Mouse (Mus musculus) stomach, postnatal 0 days (tissue): ENCODE measurements around the gene Twf2. TPM values are rescaled to one million over a fixed set of nuclear protein-coding genes. Genes with fewer than 3 reads are reported as not detected.

Experiments
- ATAC-seq: fragments of 200-750 bp; cut with Nextera tagmentation; 2 replicates; pipeline ENCODE4 v1.8.0; 2017; ENCODE audit not compliant: low FRiP score, low TSS enrichment
- DNase-seq: peaks from one replicate; pipeline ENCODE4 v3.0.0-alpha.2; 2016; ENCODE audit warnings: low spot score
- H3K27ac ChIP-seq: fragments of 300-500 bp; sonication (generic); replicated peaks from 2 replicates; pipeline ENCODE4 v1.5.1; 2014; ENCODE audit warnings: mild to moderate bottlenecking, control low read depth
- H3K27me3 ChIP-seq: fragments of 300-500 bp; sonication (generic); 2 replicates; pipeline ENCODE4 v1.6.1; 2014; ENCODE audit warnings: low read length; ENCODE audit not compliant: control insufficient read depth, insufficient read depth
- H3K36me3 ChIP-seq: fragments of 300-500 bp; sonication (generic); 2 replicates; pipeline ENCODE4 v1.6.1; 2014; ENCODE audit warnings: low read length, mixed read lengths; ENCODE audit not compliant: control insufficient read depth, insufficient read depth
- H3K4me1 ChIP-seq: fragments of 300-500 bp; sonication (generic); replicated peaks from 2 replicates; pipeline ENCODE4 v1.6.1; 2014; ENCODE audit warnings: antibody characterized with exemption; ENCODE audit not compliant: control insufficient read depth, insufficient read depth
- H3K4me2 ChIP-seq: fragments of 300-500 bp; sonication (generic); replicated peaks from 2 replicates; pipeline ENCODE4 v1.6.1; 2014; ENCODE audit warnings: low read depth, mild to moderate bottlenecking, control low read depth, moderate library complexity
- H3K4me3 ChIP-seq: fragments of 300-500 bp; sonication (generic); 2 replicates; pipeline ENCODE4 v1.5.1; 2014; ENCODE audit warnings: low read depth, low read length, control low read depth
- H3K9ac ChIP-seq: fragments of 300-500 bp; sonication (generic); 2 replicates; pipeline ENCODE4 v1.6.1; 2014; ENCODE audit warnings: mild to moderate bottlenecking, low read length, control low read depth, mixed read lengths
- H3K9me3 ChIP-seq: fragments of 300-500 bp; sonication (generic); 2 replicates; pipeline ENCODE4 v1.6.1; 2016; ENCODE audit warnings: low read length; ENCODE audit not compliant: control insufficient read depth
- CTCF ChIP-seq: IDR thresholded peaks from 2 replicates; pipeline ENCODE4 v1.5.1; 2016; ENCODE audit warnings: antibody characterized with exemption, low read depth, mild to moderate bottlenecking, moderate library complexity
- EP300 ChIP-seq: optimal IDR thresholded peaks from 2 replicates; pipeline ENCODE3; 2016; ENCODE audit warnings: antibody characterized with exemption
- WGBS: fragments of 180-500 bp; shearing (Covaris S2); extraction: QIAGEN DNeasy Blood & Tissue Kit; methylation state at CpG from one replicate; pipeline ENCODE4 v1.1.7; 2014; 5-methylcytosine and 5-hydroxymethylcytosine counted together
- polyA plus RNA-seq: library from polyadenylated mRNA; unstranded; fragments of >200 nt; fragmentation: Nextera tagmentation; extraction: Ambion mirVana; gene quantifications from 2 replicates; pipeline ENCODE4 v1.2.1, GENCODE M21; 2015

Twf2 gene
- polyA plus RNA-seq, 1 experiment from 2014 or later: 27.7 TPM

DNA sequence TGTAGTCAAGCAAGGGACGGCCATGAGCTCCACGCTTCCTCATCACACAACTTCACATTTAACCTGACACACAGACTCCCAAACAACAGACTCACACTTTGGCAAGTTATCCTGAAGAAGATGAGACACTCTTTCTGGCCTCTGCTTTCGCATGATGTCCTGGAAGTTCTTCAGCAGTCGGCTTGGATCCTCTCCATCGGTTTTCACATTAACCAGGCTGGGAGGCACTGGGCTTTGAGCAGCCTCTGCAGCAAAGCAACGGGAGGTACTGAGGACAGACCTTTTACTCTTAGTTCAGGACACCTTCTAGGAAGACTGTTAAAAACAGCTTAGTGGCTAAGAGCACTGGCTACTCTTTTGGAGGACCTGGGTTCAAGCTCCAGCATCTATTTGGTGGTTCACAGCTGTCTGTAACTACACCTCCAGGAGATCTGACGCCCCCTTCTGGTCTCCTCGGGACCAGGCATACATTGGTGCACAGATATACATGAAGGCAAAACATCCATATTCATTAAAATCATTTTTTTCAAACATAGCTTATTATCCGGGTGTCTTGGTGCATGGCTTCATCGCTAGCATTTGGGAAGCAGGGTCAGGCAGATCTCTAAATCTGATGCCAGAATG, 38.7 kb downstream of the Twf2 start:
- no peak for DNase-seq
- ATAC-seq: no peak
- WGBS: 81% methylated on average over 10 of the region's 10 CpGs
- no peaks in the 10 kb centered on the region for H3K27me3 ChIP-seq
- H3K4me2 ChIP-seq: no peak overlapping the region
- no peaks in the 10 kb centered on the region for H3K9me3 ChIP-seq
- TF ChIP-seq EP300: no peak
- TF ChIP-seq CTCF: peak; percentile 13; the same call in 1 of the 2 replicates
- H3K4me1 ChIP-seq: peaks cover 5% of the 10 kb centered on the region
- no peak overlapping the region for H3K27ac ChIP-seq
- H3K36me3 ChIP-seq: peaks cover 38% of the 10 kb centered on the region
- no peak overlapping the region for H3K9ac ChIP-seq
- H3K4me3 ChIP-seq: no peak overlapping the region

DNA sequence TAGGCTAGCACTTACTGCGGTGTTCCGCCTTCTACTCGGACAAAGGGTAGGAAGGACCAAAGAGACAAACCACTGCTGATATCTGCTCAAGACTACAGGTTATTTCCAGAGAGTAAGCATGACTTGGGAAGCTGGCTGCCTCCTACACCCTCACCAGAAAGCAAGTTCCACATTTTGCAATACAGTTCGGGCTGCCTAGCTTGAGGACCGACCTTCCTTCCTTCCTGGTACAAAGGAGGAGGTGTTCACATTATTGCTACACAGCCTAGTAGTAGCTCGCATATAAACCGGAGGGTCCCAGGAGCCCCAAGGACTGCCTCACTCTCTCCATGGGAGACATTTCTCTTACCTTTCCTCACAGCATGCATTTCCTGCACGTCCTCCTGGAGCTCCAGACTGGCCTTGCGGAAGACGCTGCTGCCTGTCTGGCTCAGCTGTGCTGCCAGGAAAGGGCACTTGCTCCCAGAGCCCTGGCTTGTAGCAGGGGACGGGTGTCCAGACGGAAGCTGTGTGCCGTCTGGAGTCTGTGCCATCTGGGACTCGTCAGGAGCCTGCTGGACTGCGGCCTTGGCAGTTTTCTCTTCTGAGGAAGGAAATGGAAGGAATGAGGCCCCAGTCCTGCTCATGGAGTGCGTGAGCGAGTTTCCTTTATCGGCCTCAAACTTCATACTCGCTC, 40.0 kb downstream of the Twf2 start:
- no peaks in the 10 kb centered on the region for H3K27me3 ChIP-seq
- peaks cover 31% of the 10 kb centered on the region for H3K36me3 ChIP-seq
- TF ChIP-seq CTCF (no peak), EP300 (no peak)
- no peak overlapping the region for H3K4me3 ChIP-seq
- H3K9ac ChIP-seq: no peak overlapping the region
- WGBS: 55% methylated on average over 19 of the region's 19 CpGs
- ATAC-seq: peak; percentile 13; the same call in 1 of the 2 replicates
- DNase-seq: no peak
- H3K4me2 ChIP-seq: 0 out of 2 replicates have a peak overlapping the region, but pooled peaks have one; percentile 8
- H3K27ac ChIP-seq: peak overlapping the region; percentile 20; the same call in 1 of the 2 replicates
- no peaks in the 10 kb centered on the region for H3K9me3 ChIP-seq
- H3K4me1 ChIP-seq: peaks cover 7% of the 10 kb centered on the region

DNA sequence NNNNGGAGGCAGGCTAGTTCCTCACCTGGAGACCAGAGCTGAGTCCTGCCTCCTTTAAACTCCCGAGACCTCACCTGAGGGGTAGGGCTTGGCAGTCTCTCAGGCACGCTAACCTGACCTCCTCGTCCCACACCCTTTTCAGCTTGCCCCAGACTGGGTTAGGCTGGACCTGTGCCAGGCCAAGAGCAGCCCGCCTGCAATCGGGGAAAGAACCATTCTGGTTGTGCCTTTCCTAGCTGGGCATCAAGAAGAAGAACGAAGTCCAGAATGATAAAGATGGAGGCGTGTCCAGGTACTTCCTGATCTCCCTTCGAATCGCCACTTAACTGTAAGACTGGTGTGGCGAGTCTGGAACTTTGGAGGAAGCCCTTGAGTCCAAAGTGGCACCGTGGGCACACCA, 46.6 kb downstream of the Twf2 start:
- H3K36me3 ChIP-seq: 0 out of 2 replicates have a peak, but pooled peaks cover 2% of the 10 kb centered on the region
- 53% methylated on average over 11 of the region's 11 CpGs for WGBS
- H3K4me3 ChIP-seq: no peak overlapping the region
- H3K4me1 ChIP-seq: peaks cover 14% of the 10 kb centered on the region
- H3K27ac ChIP-seq: peak overlapping the region; percentile 89
- no peak for TF ChIP-seq EP300
- no peak for TF ChIP-seq CTCF
- ATAC-seq: peak; percentile 78
- H3K27me3 ChIP-seq: no peaks in the 10 kb centered on the region
- H3K4me2 ChIP-seq: no peak overlapping the region
- H3K9me3 ChIP-seq: no peaks in the 10 kb centered on the region
- DNase-seq: peak; percentile 92
- H3K9ac ChIP-seq: no peak overlapping the region

DNA sequence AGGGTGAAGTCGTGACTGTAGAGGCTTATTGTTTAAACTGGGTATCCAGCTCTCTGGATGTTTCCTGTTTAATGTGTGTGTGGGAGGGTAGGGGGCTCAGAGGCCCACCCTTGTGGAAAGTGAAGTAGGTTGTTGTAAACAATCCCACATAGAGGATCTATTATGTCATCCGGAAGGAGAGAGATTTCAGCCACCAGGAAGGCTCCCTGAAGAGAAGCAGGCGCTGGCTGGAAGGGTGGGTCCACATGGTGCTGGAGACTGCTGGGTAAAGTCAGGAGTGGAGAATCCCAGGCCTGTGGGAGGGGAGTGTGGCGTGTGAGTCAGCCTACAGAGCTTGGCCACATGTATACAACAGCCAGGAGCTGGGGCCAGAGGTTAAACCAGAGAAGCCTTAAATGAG, 47.3 kb downstream of the Twf2 start:
- H3K4me3 ChIP-seq: no peak overlapping the region
- 14% methylated on average over 4 of the region's 4 CpGs for WGBS
- H3K27ac ChIP-seq: peak overlapping the region; percentile 89
- H3K4me1 ChIP-seq: peaks cover 14% of the 10 kb centered on the region
- peak; percentile 82 for DNase-seq
- 0 out of 2 replicates have a peak, but pooled peaks cover 1% of the 10 kb centered on the region for H3K36me3 ChIP-seq
- TF ChIP-seq CTCF (no peak), EP300 (no peak)
- no peak overlapping the region for H3K9ac ChIP-seq
- no peaks in the 10 kb centered on the region for H3K27me3 ChIP-seq
- peak; percentile 87 for ATAC-seq
- H3K9me3 ChIP-seq: no peaks in the 10 kb centered on the region
- H3K4me2 ChIP-seq: no peak overlapping the region

DNA sequence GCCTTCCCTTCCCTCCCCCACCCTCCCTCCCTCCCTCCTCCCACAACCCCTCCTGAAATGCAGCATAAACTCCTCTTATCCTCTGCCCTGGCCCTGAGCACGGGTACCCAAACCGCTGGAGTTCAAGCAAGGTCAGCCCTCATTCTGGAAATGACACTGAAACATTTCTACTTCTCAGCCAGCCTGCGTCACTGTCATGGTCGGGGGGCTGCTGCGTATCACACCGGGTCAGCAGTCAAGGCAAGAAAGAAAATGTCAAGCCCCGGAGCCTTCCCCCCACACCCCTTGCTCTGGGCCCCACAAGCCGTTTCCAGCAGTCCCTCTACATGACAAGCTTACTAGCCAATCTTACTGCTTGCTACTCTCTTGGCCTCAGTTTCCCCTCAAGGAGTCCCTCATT, 48.2 kb downstream of the Twf2 start:
- TF ChIP-seq EP300: no peak
- no peak for TF ChIP-seq CTCF
- H3K27me3 ChIP-seq: no peaks in the 10 kb centered on the region
- H3K27ac ChIP-seq: peak overlapping the region; percentile 89; the same call in 1 of the 2 replicates
- no peaks in the 10 kb centered on the region for H3K36me3 ChIP-seq
- ATAC-seq: no peak
- H3K4me3 ChIP-seq: no peak overlapping the region
- H3K4me2 ChIP-seq: no peak overlapping the region
- peaks cover 14% of the 10 kb centered on the region for H3K4me1 ChIP-seq
- DNase-seq: no peak
- H3K9me3 ChIP-seq: no peaks in the 10 kb centered on the region
- 46% methylated on average over 8 of the region's 8 CpGs for WGBS
- no peak overlapping the region for H3K9ac ChIP-seq

DNA sequence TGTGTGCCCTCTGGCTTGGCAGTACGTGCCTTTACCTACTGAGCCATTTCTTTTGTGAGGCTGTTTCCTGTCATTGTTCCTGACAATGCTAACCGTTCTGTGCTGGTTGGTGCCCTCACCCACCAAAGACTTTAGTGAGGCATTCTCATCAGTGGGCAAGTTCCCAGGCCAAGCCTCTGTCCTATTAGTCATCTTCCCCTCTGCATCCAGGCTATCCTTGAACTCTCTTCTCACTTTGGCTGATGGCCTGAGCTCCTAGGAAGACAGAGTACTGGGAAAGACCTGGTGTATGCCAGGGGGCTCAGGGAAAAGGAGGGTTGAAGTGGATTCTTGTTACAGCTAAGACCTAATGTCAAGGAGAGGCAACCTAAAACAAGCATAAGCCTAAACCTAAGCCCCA, 51.1 kb downstream of the Twf2 start:
- Histone ChIP-seq H3K27ac (no peak overlapping the region), H3K27me3 (no peaks in the 10 kb centered on the region), H3K4me1 (peaks cover 7% of the 10 kb centered on the region), H3K9me3 (no peaks in the 10 kb centered on the region), H3K9ac (no peak overlapping the region), H3K36me3 (no peaks in the 10 kb centered on the region), H3K4me2 (no peak overlapping the region), H3K4me3 (no peak overlapping the region)
- 54% methylated on average over 2 of the region's 2 CpGs for WGBS
- no peak for TF ChIP-seq CTCF
- TF ChIP-seq EP300: no peak
- DNase-seq (no peak), ATAC-seq (no peak)
